Mouse (Mus musculus): ENCODE results near the gene Trcg1.
A peak's percentile ranks its signal among the peaks of the same experiment; 100 is the strongest.

- TF ChIP-seq POLR2A (IDR thresholded peaks at IDR 0.05; ENCODE audit: control insufficient read depth in 1 of 2, insufficient read depth in 1 of 2, low read depth in 1 of 2, low read length in 2 of 2, poor library complexity in 1 of 2) (no peak), RAD21 (IDR thresholded peaks at IDR 0.05; ENCODE audit: low read depth, low read length) (peak; percentile 82), USF1 (IDR thresholded peaks at IDR 0.05; ENCODE audit: low read depth, low read length) (no peak), CHD2 (IDR thresholded peaks at IDR 0.05; ENCODE audit: low read length) (no peak), E2F4 (IDR thresholded peaks at IDR 0.05; ENCODE audit: borderline replicate concordance, low read depth, low read length) (no peak), ELF1 (IDR thresholded peaks at IDR 0.05; ENCODE audit: low read depth, low read length) (no peak), TCF12 (IDR thresholded peaks at IDR 0.05; ENCODE audit: low read depth, low read length) (no peak), GABPA (IDR thresholded peaks at IDR 0.05; ENCODE audit: low read depth, low read length) (no peak), CTCF (IDR thresholded peaks at IDR 0.05 in 2 of 3, conservative IDR thresholded peaks at IDR 0.05 in 1 of 3; ENCODE audit: control insufficient read depth in 1 of 3, insufficient read depth in 1 of 3, low read depth in 2 of 3, low read length in 3 of 3, poor library complexity in 1 of 3, severe bottlenecking in 1 of 3) (peak; percentile 67 to 80 (median 77)), MAX (IDR thresholded peaks at IDR 0.05; ENCODE audit: low read length) (no peak), EP300 (IDR thresholded peaks at IDR 0.05; ENCODE audit: low read depth in 1 of 2, low read length in 2 of 2) (no peak), TBP (IDR thresholded peaks at IDR 0.05; ENCODE audit: low read depth, low read length) (no peak), NRF1 (IDR thresholded peaks at IDR 0.05; ENCODE audit: insufficient read depth, low read depth, low read length, poor library complexity, severe bottlenecking) (no peak)
Measured at GRCm38 (mm10) chr9:57220356-57220755, 16.0 kb upstream of the Trcg1 start.

All from MEL (cell line).